Mouse (Mus musculus) heart, embryonic 16.5 days (tissue): ENCODE measurements around the gene Lenep. TPM values are rescaled to one million over a fixed set of nuclear protein-coding genes. Genes with fewer than 3 reads are reported as not detected.

ENCODE experiments used
- ATAC-seq: fragments of 200-750 bp; cut with Nextera tagmentation; replicated peaks from 2 replicates; pipeline ENCODE4 v1.8.0; 2017; ENCODE audit warnings: moderate number of reproducible peaks; ENCODE audit not compliant: insufficient read depth, low FRiP score; ENCODE audit errors: extremely low read depth
- H3K27ac ChIP-seq: fragments of 300-500 bp; sonication (generic); 2 replicates; pipeline ENCODE4 v1.5.1; 2014; ENCODE audit warnings: mild to moderate bottlenecking, low read length, control low read depth, moderate library complexity
- H3K27me3 ChIP-seq: fragments of 300-500 bp; sonication (generic); 2 replicates; pipeline ENCODE4 v1.6.1; 2014; ENCODE audit warnings: low read length, mixed read lengths; ENCODE audit not compliant: control insufficient read depth, insufficient read depth
- H3K36me3 ChIP-seq: fragments of 300-500 bp; sonication (generic); 2 replicates; pipeline ENCODE4 v1.6.1; 2014; ENCODE audit not compliant: control insufficient read depth, insufficient read depth
- H3K4me1 ChIP-seq: fragments of 300-500 bp; sonication (generic); 2 replicates; pipeline ENCODE4 v1.6.1; 2014; ENCODE audit warnings: low read length, mixed read lengths; ENCODE audit not compliant: control insufficient read depth, insufficient read depth
- H3K4me2 ChIP-seq: fragments of 300-500 bp; sonication (generic); 2 replicates; pipeline ENCODE4 v1.6.1; 2014; ENCODE audit warnings: low read depth, mild to moderate bottlenecking, control low read depth, low read length
- H3K4me3 ChIP-seq: fragments of 300-500 bp; sonication (generic); 2 replicates; pipeline ENCODE4 v1.5.1; 2014; ENCODE audit warnings: mild to moderate bottlenecking, control low read depth, low read length
- H3K9ac ChIP-seq: fragments of 300-500 bp; sonication (generic); 2 replicates; pipeline ENCODE4 v1.6.1; 2014; ENCODE audit warnings: low read length, control low read depth
- H3K9me3 ChIP-seq: fragments of 300-500 bp; sonication (generic); replicated peaks from 2 replicates; pipeline ENCODE4 v1.6.1; 2016; ENCODE audit warnings: low read length; ENCODE audit not compliant: control insufficient read depth
- WGBS: fragments of 180-500 bp; shearing (Covaris S2); extraction: QIAGEN DNeasy Blood & Tissue Kit; methylation state at CpG from one replicate; pipeline ENCODE4 v1.1.7; 2014; 5-methylcytosine and 5-hydroxymethylcytosine counted together
- polyA plus RNA-seq: library from polyadenylated mRNA; unstranded; fragments of >200 nt; fragmentation: Nextera tagmentation; extraction: Ambion mirVana; gene quantifications from 2 replicates; pipeline ENCODE4 v1.2.1, GENCODE M21; 2015

Lenep gene
- polyA plus RNA-seq, 1 experiment from 2014 or later = not detected

DNA sequence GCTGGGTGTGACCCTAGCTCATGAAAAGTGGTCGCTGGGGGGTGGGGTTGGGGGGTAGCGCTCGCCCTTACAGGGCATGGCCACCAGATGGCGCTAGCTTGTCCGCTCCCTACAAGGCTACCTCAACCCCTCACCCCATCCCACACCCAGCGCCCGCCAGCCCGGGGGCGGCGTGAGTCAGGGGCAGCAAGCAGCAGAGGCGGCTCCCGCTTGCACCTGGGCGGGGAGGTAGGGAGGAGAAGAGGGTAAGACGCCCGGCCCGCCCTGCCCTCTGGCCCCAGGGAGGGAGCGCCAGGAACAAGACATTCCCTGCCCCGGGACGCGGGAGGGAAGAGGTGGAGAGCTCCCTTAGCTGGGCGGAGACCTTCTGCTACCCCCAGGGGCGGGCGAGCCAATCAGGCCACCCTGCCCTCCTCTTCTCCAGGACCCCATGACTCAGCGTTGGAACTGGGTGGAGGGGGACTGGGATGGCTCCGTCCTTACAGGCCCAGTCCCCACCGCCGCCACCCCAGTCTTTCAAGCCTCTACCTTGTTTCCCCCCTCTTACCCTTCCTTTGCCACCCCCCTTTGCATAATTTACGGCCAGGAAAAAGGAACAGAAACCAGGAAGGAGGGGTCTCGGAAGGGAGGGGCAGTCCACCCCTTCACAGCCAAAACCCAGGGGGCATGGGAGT is 24.1 kb downstream of the Lenep start:
- no peaks in the 10 kb centered on the region for H3K9me3 ChIP-seq
- H3K4me1 ChIP-seq = peaks cover 3% of the 10 kb centered on the region; the same call in 1 of the 2 replicates
- H3K4me2 ChIP-seq = peak overlapping the region; percentile 72
- peak; percentile 84 for ATAC-seq
- no peaks in the 10 kb centered on the region for H3K27me3 ChIP-seq
- peak overlapping the region; percentile 77 for H3K9ac ChIP-seq
- 3% methylated on average over 29 of the region's 29 CpGs for WGBS
- no peak overlapping the region for H3K27ac ChIP-seq
- peak overlapping the region; percentile 57 for H3K4me3 ChIP-seq
- H3K36me3 ChIP-seq = peaks cover 9% of the 10 kb centered on the region; the same call in 1 of the 2 replicates

DNA sequence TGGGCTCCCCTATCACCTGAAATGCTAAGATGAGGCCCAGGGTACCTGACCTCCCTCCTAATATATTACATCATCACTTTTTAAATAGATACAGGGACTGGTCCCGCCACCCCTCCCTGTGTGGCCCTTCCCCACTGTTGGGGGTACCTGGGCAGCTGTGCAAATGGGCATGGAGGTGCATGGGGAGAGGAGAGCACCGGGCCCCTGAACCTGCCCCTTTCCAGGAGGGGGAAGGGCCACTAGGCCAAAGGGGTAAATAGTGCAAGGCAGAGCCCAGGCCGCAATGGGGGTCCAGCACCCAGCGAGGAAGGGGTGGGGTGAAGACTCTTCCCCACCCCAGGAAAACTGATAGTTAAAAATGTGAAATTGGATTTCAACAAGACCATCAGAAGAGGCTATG is 24.8 kb downstream of the Lenep start:
- no peak overlapping the region; the same call in 1 of the 2 replicates for H3K4me3 ChIP-seq
- H3K27ac ChIP-seq = no peak overlapping the region
- peak overlapping the region; percentile 72; the same call in 1 of the 2 replicates for H3K4me2 ChIP-seq
- no peaks in the 10 kb centered on the region for H3K27me3 ChIP-seq
- ATAC-seq = no peak
- H3K9me3 ChIP-seq = no peaks in the 10 kb centered on the region
- peaks cover 9% of the 10 kb centered on the region; the same call in 1 of the 2 replicates for H3K36me3 ChIP-seq
- H3K4me1 ChIP-seq = peaks cover 3% of the 10 kb centered on the region; the same call in 1 of the 2 replicates
- 70% methylated on average over 4 of the region's 4 CpGs for WGBS
- H3K9ac ChIP-seq = no peak overlapping the region

DNA sequence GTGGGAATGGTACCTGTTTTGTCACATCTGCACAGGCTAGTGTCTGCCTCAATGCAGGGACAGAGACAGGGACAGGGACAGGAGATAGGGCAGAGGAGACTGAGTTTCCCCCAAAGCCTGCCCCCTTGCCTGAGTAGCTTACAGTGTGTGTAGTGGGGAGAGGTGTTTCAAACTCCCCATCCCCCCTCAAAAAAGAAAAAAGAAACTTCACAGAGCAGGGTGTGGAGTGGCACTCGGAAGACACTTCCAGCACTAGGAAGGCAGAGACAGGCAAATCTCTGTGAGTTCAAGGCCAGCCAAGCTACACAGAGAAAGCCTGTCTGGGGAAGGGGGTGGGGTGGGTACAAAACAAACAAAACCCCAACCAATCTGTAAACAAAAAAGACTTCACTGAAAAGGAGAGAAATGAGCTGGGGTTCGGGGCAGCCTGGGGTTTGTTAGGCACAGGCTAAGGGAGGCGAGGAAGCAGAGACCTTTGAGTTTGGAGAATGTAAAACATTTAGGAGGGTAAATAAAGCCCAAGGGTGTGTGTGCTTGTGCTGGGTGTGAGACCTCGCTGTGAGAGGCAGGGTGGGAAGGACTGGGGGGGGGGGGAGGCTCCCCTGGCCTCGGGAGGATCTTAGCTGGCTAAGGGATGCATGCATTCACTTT is 28.9 kb downstream of the Lenep start:
- H3K4me3 ChIP-seq = no peak overlapping the region
- H3K27me3 ChIP-seq = no peaks in the 10 kb centered on the region
- H3K4me1 ChIP-seq = peaks cover under 1% of the 10 kb centered on the region; the same call in 1 of the 2 replicates
- 41% methylated on average over 5 of the region's 5 CpGs for WGBS
- no peak overlapping the region for H3K4me2 ChIP-seq
- H3K9me3 ChIP-seq = peaks cover 2% of the 10 kb centered on the region; the same call in 1 of the 2 replicates
- no peak overlapping the region for H3K27ac ChIP-seq
- no peaks in the 10 kb centered on the region for H3K36me3 ChIP-seq
- H3K9ac ChIP-seq = no peak overlapping the region
- no peak for ATAC-seq

DNA sequence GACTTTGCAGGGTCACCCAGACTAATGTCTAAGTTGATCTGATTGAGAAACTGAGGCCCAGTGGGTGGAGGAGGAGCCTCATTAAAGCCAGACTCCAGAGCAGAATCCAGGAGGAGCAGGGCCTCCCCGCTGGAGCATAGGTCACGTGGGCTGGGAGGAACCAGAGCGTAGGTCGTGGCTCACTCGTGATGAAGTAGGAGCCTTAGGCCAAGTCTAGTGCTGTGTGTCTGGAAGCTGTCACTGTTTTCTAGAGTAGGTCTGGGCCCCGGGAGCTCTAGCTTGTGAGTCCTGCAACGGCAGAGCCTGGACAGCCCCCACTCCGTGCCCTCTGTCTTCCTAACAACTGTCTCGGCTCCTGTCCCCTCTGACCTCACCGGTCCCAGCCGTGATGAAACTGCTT is 35.3 kb downstream of the Lenep start:
- ATAC-seq = no peak
- H3K9me3 ChIP-seq = peaks cover 2% of the 10 kb centered on the region; the same call in 1 of the 2 replicates
- no peak overlapping the region for H3K27ac ChIP-seq
- no peak overlapping the region for H3K4me2 ChIP-seq
- H3K9ac ChIP-seq = no peak overlapping the region
- H3K27me3 ChIP-seq = no peaks in the 10 kb centered on the region
- H3K36me3 ChIP-seq = no peaks in the 10 kb centered on the region
- H3K4me1 ChIP-seq = no peaks in the 10 kb centered on the region
- 51% methylated on average over 11 of the region's 11 CpGs for WGBS
- no peak overlapping the region for H3K4me3 ChIP-seq

DNA sequence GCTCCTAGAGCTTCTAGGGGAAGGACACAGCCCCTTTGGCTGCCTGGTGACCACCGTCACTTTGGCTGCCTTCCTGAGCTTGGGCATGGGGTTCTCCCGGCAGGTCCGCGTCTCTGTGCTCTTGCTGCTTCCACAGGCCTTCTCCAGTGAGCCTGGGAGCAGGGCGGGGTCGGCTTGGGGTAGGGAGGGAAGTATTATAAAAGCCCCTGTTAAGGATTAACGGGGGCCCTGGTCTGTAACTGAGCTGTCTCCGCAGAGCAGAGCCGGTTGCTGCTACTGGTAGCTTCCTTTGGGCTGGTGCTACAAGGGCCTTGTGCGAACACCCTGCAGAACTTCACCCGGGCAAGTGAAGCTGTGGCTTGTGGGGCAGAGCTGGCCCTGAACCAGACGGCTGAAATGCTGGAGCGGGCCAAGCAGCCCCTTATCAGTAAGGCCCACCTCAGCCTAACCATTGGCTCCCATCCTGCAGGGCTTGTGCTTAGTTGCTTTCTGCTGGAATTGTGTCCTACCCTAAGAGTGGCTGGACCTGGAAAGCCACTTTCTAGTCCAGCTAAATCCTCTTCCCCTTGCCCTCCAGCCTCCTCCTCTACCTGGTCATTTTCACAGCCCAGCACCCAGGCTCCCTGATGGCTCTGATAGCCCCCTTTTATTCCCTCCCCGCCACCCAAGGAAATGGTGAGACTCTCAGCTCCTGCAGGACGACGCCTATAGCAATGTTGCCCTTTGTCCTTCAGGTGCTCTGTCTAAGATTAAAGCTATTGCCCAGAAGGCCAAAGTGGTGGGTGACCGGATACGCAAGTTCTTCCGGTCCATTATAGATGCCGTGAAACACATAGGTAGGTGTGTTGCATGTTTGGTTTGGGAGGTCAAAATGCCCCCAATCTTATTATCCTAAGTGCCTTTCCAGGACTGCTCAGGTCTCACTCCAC is 36.8 kb downstream of the Lenep start:
- WGBS = 65% methylated on average over 20 of the region's 20 CpGs
- no peaks in the 10 kb centered on the region for H3K4me1 ChIP-seq
- no peak overlapping the region for H3K9ac ChIP-seq
- ATAC-seq = no peak
- no peaks in the 10 kb centered on the region for H3K27me3 ChIP-seq
- H3K9me3 ChIP-seq = no peaks in the 10 kb centered on the region
- H3K36me3 ChIP-seq = no peaks in the 10 kb centered on the region
- no peak overlapping the region for H3K4me3 ChIP-seq
- no peak overlapping the region for H3K4me2 ChIP-seq
- no peak overlapping the region for H3K27ac ChIP-seq

DNA sequence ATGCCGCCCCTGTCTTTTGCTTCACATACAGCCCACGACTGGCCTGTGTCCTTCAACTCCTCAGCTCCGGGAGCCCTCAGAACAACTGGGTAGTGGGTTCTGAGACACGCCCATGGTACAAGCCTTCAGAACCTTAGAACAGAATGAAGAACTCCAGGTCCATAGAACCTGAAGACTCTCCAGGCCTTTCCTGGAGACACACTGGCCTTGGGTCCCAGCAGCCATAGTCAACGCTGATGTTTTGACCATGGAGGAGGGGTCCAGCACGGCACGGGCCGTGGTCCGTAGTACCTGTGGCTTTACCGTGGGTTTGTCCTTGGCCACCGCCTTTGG is 37.5 kb downstream of the Lenep start, which contains the start of gene Dcst1:
Gene Dcst1 (minus strand): TSS at position 101 of the 333 bp plus-strand sequence.
- no peaks in the 10 kb centered on the region for H3K9me3 ChIP-seq
- no peaks in the 10 kb centered on the region for H3K27me3 ChIP-seq
- no peak within 1 kb of the TSS for H3K9ac ChIP-seq
- H3K27ac ChIP-seq = no peak within 1 kb of the TSS
- H3K36me3 ChIP-seq = no peaks in the 10 kb centered on the region
- no peak within 1 kb of the TSS for H3K4me3 ChIP-seq
- 86% methylated on average over 11 of the region's 11 CpGs for WGBS
- H3K4me2 ChIP-seq = no peak within 1 kb of the TSS
- no peaks in the 10 kb centered on the region for H3K4me1 ChIP-seq
- no peak for ATAC-seq

DNA sequence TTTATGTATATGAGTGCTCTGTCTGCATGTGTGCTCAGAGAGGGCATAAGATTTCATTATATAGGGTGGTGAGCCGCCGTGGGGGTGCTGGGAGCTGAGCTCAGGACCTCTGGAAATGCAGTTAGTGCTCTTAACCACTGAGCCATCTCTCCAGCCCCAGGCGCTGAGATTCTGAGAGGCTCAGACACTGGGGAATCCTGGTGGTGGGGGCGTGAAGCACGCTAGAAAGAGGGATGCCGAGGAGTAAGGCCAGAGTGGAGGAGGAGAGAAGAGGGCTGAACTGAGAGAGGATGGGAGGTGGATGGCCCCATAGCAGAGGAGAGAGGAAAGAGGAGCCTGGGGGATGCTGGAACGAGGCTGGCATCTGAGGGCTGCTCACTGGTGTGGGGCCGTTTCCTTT is 38.0 kb downstream of the Lenep start:
- Histone ChIP-seq H3K36me3 (no peaks in the 10 kb centered on the region), H3K4me1 (no peaks in the 10 kb centered on the region), H3K9me3 (no peaks in the 10 kb centered on the region), H3K4me3 (no peak overlapping the region), H3K4me2 (no peak overlapping the region), H3K27me3 (no peaks in the 10 kb centered on the region), H3K9ac (no peak overlapping the region), H3K27ac (no peak overlapping the region)
- 67% methylated on average over 8 of the region's 8 CpGs for WGBS
- ATAC-seq = no peak

DNA sequence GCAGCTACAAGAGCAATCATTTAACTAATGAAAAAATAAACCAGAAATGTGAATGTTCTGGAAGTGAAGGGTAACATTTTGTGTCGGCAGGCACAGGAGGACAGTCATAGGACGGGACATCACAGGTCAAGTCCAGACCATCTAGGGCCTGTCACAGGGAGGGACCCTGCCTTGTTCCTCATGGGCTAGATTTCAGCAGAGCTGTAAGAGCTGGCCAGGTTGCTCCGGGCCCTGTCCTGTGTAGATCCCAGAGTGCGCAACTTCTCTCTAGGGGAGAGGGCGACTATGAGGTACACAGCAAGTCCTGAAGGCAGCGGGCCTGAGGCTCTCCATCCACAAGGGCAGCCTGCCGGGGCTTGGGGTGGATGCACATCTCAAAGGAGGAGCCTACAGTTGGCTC is 40.9 kb downstream of the Lenep start, which contains the start of gene Dcst2:
Gene Dcst2 (plus strand): TSS at position 301 of the 400 bp plus-strand sequence.
- Histone ChIP-seq H3K4me2 (no peak within 1 kb of the TSS), H3K27me3 (no peaks in the 10 kb centered on the region), H3K27ac (no peak within 1 kb of the TSS), H3K4me1 (no peaks in the 10 kb centered on the region), H3K36me3 (no peaks in the 10 kb centered on the region), H3K9me3 (no peaks in the 10 kb centered on the region), H3K4me3 (no peak within 1 kb of the TSS), H3K9ac (no peak within 1 kb of the TSS)
- ATAC-seq = no peak
- WGBS = 83% methylated on average over 7 of the region's 7 CpGs
